Mouse (Mus musculus): ENCODE measurements at regions not wholly inside any gene's neighbourhood (a gene's known extent, or its start where the extent isn't known, plus 50 kb on each side); places are given as distances from the start of the nearest gene placed in this dataset.
A peak's percentile ranks its signal among the peaks of the same experiment; 100 is the strongest.

GRCm38 (mm10) chr12:106956266-106956665 is 532.2 kb upstream of the 3110018I06Rik start:
- H3K36me3 ChIP-seq (ENCODE audit: control insufficient read depth, insufficient read depth, low read length): no peaks in the 10 kb centered on the region
- peaks cover 6% of the 10 kb centered on the region; the same call in 1 of the 2 replicates for H3K4me1 ChIP-seq (replicated peaks; ENCODE audit: control insufficient read depth, insufficient read depth, low read length)
- no peak overlapping the region for H3K27ac ChIP-seq (ENCODE audit: low read length)
- H3K27me3 ChIP-seq (ENCODE audit: control insufficient read depth, insufficient read depth, low read depth, low read length): no peaks in the 10 kb centered on the region
- no peak for ATAC-seq (ENCODE audit: low read depth)
- 86% methylated on average over 6 of the region's 6 CpGs for WGBS
- no peak overlapping the region for H3K4me2 ChIP-seq (ENCODE audit: low read depth, low read length)
- no peak overlapping the region for H3K9ac ChIP-seq (ENCODE audit: low read length)
- H3K4me3 ChIP-seq (ENCODE audit: low read length): no peak overlapping the region
- no peaks in the 10 kb centered on the region for H3K9me3 ChIP-seq (ENCODE audit: control insufficient read depth, low read length)

GRCm38 (mm10) chr12:106961991-106962390 is 526.4 kb upstream of the 3110018I06Rik start:
- Histone ChIP-seq H3K9me3 (ENCODE audit: control insufficient read depth, low read length) (peaks cover 6% of the 10 kb centered on the region), H3K27ac (ENCODE audit: low read length) (no peak overlapping the region), H3K4me1 (replicated peaks; ENCODE audit: control insufficient read depth, insufficient read depth, low read length) (no peaks in the 10 kb centered on the region), H3K4me3 (ENCODE audit: low read length) (no peak overlapping the region), H3K36me3 (ENCODE audit: control insufficient read depth, insufficient read depth, low read length) (no peaks in the 10 kb centered on the region), H3K9ac (ENCODE audit: low read length) (no peak overlapping the region), H3K4me2 (ENCODE audit: low read depth, low read length) (no peak overlapping the region), H3K27me3 (ENCODE audit: control insufficient read depth, insufficient read depth, low read depth, low read length) (no peaks in the 10 kb centered on the region)
- no peak for ATAC-seq (ENCODE audit: low read depth)
- WGBS: 76% methylated on average over 4 of the region's 4 CpGs

GRCm38 (mm10) chr12:106963762-106964161 is 524.7 kb upstream of the 3110018I06Rik start:
- WGBS: 62% methylated on average over 5 of the region's 5 CpGs
- no peaks in the 10 kb centered on the region for H3K36me3 ChIP-seq (ENCODE audit: control insufficient read depth, insufficient read depth, low read length)
- H3K27ac ChIP-seq (ENCODE audit: low read length): no peak overlapping the region
- no peak overlapping the region for H3K4me3 ChIP-seq (ENCODE audit: low read length)
- no peaks in the 10 kb centered on the region for H3K27me3 ChIP-seq (ENCODE audit: control insufficient read depth, insufficient read depth, low read depth, low read length)
- no peak overlapping the region for H3K4me2 ChIP-seq (ENCODE audit: low read depth, low read length)
- ATAC-seq (ENCODE audit: low read depth): no peak
- H3K9me3 ChIP-seq (ENCODE audit: control insufficient read depth, low read length): peaks cover 6% of the 10 kb centered on the region
- no peak overlapping the region for H3K9ac ChIP-seq (ENCODE audit: low read length)
- H3K4me1 ChIP-seq (replicated peaks; ENCODE audit: control insufficient read depth, insufficient read depth, low read length): no peaks in the 10 kb centered on the region

GRCm38 (mm10) chr12:106969873-106970272 is 518.6 kb upstream of the 3110018I06Rik start:
- no peaks in the 10 kb centered on the region for H3K36me3 ChIP-seq (ENCODE audit: control insufficient read depth, insufficient read depth, low read length)
- H3K4me1 ChIP-seq (replicated peaks; ENCODE audit: control insufficient read depth, insufficient read depth, low read length): no peaks in the 10 kb centered on the region
- H3K27me3 ChIP-seq (ENCODE audit: control insufficient read depth, insufficient read depth, low read depth, low read length): no peaks in the 10 kb centered on the region
- WGBS: 48% methylated on average over 5 of the region's 5 CpGs
- no peaks in the 10 kb centered on the region for H3K9me3 ChIP-seq (ENCODE audit: control insufficient read depth, low read length)
- H3K4me2 ChIP-seq (ENCODE audit: low read depth, low read length): no peak overlapping the region
- H3K9ac ChIP-seq (ENCODE audit: low read length): no peak overlapping the region
- H3K27ac ChIP-seq (ENCODE audit: low read length): no peak overlapping the region
- ATAC-seq (ENCODE audit: low read depth): no peak
- no peak overlapping the region for H3K4me3 ChIP-seq (ENCODE audit: low read length)

GRCm38 (mm10) chr12:106992421-106992820 is 496.0 kb upstream of the 3110018I06Rik start:
- H3K27ac ChIP-seq (ENCODE audit: low read length): no peak overlapping the region
- no peaks in the 10 kb centered on the region for H3K9me3 ChIP-seq (ENCODE audit: control insufficient read depth, low read length)
- no peak for ATAC-seq (ENCODE audit: low read depth)
- no peaks in the 10 kb centered on the region for H3K36me3 ChIP-seq (ENCODE audit: control insufficient read depth, insufficient read depth, low read length)
- H3K4me3 ChIP-seq (ENCODE audit: low read length): no peak overlapping the region
- H3K9ac ChIP-seq (ENCODE audit: low read length): no peak overlapping the region
- 68% methylated on average over 3 of the region's 3 CpGs for WGBS
- H3K27me3 ChIP-seq (ENCODE audit: control insufficient read depth, insufficient read depth, low read depth, low read length): no peaks in the 10 kb centered on the region
- H3K4me1 ChIP-seq (replicated peaks; ENCODE audit: control insufficient read depth, insufficient read depth, low read length): no peaks in the 10 kb centered on the region
- no peak overlapping the region for H3K4me2 ChIP-seq (ENCODE audit: low read depth, low read length)

GRCm38 (mm10) chr12:106993011-106993410 is 495.4 kb upstream of the 3110018I06Rik start:
- WGBS: 53% methylated on average over 4 of the region's 4 CpGs
- H3K9ac ChIP-seq (ENCODE audit: low read length): no peak overlapping the region
- ATAC-seq (ENCODE audit: low read depth): no peak

GRCm38 (mm10) chr12:107010995-107011786 is 477.2 kb upstream of the 3110018I06Rik start:
- Histone ChIP-seq H3K27ac (ENCODE audit: low read length) (no peak overlapping the region), H3K4me2 (ENCODE audit: low read depth, low read length) (peak overlapping the region; percentile 31), H3K9me3 (ENCODE audit: control insufficient read depth, low read length) (no peaks in the 10 kb centered on the region), H3K9ac (ENCODE audit: low read length) (no peak overlapping the region), H3K27me3 (ENCODE audit: control insufficient read depth, insufficient read depth, low read depth, low read length) (no peaks in the 10 kb centered on the region), H3K4me3 (ENCODE audit: low read length) (no peak overlapping the region), H3K4me1 (replicated peaks; ENCODE audit: control insufficient read depth, insufficient read depth, low read length) (peaks cover 3% of the 10 kb centered on the region), H3K36me3 (ENCODE audit: control insufficient read depth, insufficient read depth, low read length) (no peaks in the 10 kb centered on the region)
- WGBS: 36% methylated on average over 20 of the region's 20 CpGs
- peak; percentile 23; the same call in 1 of the 2 replicates for ATAC-seq (ENCODE audit: low read depth)

More at GRCm38 (mm10) chr12:106993011-106993410, 495.4 kb upstream of the 3110018I06Rik start:
- H3K4me1 ChIP-seq (replicated peaks; ENCODE audit: control insufficient read depth, insufficient read depth, low read length): no peaks in the 10 kb centered on the region
- H3K27me3 ChIP-seq (ENCODE audit: control insufficient read depth, insufficient read depth, low read depth, low read length): no peaks in the 10 kb centered on the region
- H3K4me3 ChIP-seq (ENCODE audit: low read length): no peak overlapping the region
- H3K36me3 ChIP-seq (ENCODE audit: control insufficient read depth, insufficient read depth, low read length): no peaks in the 10 kb centered on the region
- no peak overlapping the region for H3K27ac ChIP-seq (ENCODE audit: low read length)
- H3K9me3 ChIP-seq (ENCODE audit: control insufficient read depth, low read length): no peaks in the 10 kb centered on the region
- no peak overlapping the region for H3K4me2 ChIP-seq (ENCODE audit: low read depth, low read length)

- 63% methylated on average over 2 of the region's 2 CpGs for WGBS
- Histone ChIP-seq H3K4me3 (ENCODE audit: low read length) (no peak overlapping the region), H3K9ac (ENCODE audit: low read length) (no peak overlapping the region)
Measured at GRCm38 (mm10) chr12:107016801-107017200, 471.6 kb upstream of the 3110018I06Rik start.

GRCm38 (mm10) chr12:107021806-107022205 is 466.6 kb upstream of the 3110018I06Rik start:
- no peak for ATAC-seq (ENCODE audit: low read depth)
- no peaks in the 10 kb centered on the region for H3K27me3 ChIP-seq (ENCODE audit: control insufficient read depth, insufficient read depth, low read depth, low read length)
- H3K9me3 ChIP-seq (ENCODE audit: control insufficient read depth, low read length): no peaks in the 10 kb centered on the region
- no peak overlapping the region for H3K9ac ChIP-seq (ENCODE audit: low read length)
- no peaks in the 10 kb centered on the region for H3K36me3 ChIP-seq (ENCODE audit: control insufficient read depth, insufficient read depth, low read length)
- H3K4me3 ChIP-seq (ENCODE audit: low read length): no peak overlapping the region
- no peak overlapping the region for H3K27ac ChIP-seq (ENCODE audit: low read length)
- H3K4me1 ChIP-seq (replicated peaks; ENCODE audit: control insufficient read depth, insufficient read depth, low read length): no peaks in the 10 kb centered on the region
- H3K4me2 ChIP-seq (ENCODE audit: low read depth, low read length): no peak overlapping the region
- WGBS: 53% methylated on average over 1 of the region's 1 CpGs

More at GRCm38 (mm10) chr12:107016801-107017200, 471.6 kb upstream of the 3110018I06Rik start:
- H3K27me3 ChIP-seq (ENCODE audit: control insufficient read depth, insufficient read depth, low read depth, low read length): no peaks in the 10 kb centered on the region
- H3K9me3 ChIP-seq (ENCODE audit: control insufficient read depth, low read length): no peaks in the 10 kb centered on the region
- H3K27ac ChIP-seq (ENCODE audit: low read length): no peak overlapping the region
- H3K36me3 ChIP-seq (ENCODE audit: control insufficient read depth, insufficient read depth, low read length): no peaks in the 10 kb centered on the region
- ATAC-seq (ENCODE audit: low read depth): no peak
- H3K4me1 ChIP-seq (replicated peaks; ENCODE audit: control insufficient read depth, insufficient read depth, low read length): no peaks in the 10 kb centered on the region
- no peak overlapping the region for H3K4me2 ChIP-seq (ENCODE audit: low read depth, low read length)

Measured in lung, embryonic 16.5 days (tissue).